Mouse (Mus musculus): ENCODE results near the gene Kdm7a.

The Kdm7a gene

DNA sequence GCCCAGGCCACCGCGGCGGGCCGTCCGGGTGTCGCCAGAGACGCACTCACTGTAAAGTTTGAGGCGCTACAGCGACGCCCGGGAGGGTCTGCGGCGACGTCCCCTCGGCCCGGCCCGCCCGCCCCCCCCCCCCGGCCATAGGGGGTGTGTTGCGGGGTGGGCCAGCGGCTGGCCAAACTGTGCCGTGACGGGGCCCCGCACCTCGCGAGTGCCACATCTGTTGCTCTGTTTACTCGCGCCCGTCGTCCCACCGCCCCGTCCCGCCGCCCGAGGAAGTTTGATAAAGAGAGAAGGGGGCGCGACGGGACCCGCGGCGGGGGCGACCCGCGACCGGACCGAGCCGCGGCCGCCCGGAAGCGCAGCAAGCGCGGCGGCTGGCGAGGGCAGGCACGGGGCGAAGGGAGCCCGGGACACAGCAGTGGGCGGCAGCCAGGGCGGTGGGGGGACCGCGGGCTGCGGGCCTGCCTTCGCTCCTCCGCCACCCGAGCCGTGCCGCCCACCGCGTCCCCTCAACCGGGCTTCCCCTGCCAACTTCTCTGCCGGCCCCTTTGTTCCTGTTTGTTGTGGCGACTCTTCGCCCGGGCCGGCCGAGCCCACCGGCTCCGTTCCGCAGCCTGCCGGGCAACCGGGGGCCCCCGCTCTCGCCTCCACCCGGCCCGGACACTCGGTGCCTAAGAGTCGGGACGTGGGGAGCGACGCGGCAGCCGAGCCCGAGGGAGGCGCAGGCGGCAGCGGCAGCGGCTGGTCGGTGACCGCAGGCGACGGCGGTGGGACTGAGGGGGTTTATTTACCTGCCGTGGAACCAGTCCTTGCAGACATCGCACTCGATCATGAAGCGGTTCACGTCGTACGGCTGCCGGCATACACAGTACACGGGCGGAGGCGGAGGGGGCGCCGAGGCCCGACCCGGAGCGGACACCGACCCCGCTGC is 674 bp downstream of the Kdm7a start:
- no peak for DNase-seq (ENCODE audit: low read depth, low spot score)

DNA sequence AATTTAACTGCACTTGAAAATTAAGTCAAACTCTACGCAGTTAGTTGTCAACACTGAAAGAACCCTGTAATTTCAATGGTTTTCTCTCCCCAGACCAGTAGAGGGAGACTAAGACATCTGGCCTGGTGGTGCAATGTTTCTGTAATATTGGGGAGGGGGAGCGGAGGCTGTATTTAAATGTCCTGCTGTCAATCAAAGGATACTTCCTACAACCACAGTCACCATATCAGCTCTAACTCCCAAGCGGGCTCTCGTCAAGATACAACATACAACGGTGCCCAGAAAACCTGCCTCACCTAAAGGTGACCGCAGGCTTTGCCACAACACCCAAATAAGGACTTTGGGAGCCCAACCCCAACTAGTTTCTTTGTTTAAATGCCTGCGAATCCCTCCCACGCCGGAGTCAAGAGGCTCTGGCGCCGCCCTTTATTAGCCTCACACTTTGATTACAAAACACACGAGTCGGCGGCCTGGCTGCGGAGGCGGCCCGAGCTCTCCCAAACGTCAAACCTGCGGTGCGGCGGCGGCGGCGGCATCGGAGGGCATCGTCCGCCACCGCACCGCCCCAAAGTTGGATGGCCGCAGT is 1.4 kb downstream of the Kdm7a start:
- DNase-seq (ENCODE audit: low read depth, low spot score): peak; percentile 93

DNA sequence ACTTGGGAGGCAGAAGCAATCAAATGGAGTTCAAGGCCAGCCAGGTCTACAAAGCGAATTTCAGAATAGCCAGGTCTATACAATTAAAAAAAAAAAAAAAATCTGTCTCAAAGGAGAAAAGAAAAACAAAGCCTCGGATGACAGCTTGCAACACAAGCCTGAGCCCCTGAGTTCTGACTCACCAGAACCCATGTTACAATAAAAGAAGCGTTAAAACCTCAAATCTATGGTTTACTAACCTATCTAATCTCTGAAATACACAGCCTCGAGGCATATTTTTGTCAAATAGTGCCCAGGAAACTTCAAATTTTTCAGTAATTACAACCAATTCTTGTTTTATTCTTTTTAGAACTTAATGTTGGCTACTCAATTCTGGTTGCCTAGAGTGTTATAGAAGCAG is 2.1 kb downstream of the Kdm7a start:
- DNase-seq (ENCODE audit: low read depth, low spot score): peak; percentile 19

DNA sequence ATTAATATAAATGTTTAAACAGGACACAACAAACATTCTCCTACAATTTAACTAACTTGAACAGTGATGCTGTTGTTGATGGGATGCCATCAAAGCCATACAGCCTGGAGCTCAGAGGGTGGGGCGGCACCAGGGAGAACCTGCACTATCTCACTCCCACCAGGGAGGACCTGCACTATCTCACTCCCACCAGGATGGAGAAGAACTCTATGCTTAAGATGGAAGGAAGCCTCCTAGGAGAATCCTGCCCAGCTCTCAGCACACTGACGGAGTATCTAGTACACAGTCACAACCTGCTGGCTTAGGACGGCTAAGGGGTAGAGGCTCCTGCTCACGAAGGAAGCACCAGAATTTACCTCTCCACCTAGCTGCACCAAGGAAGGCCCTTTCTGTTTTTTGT is 3.4 kb downstream of the Kdm7a start:
- DNase-seq (ENCODE audit: low read depth, low spot score): no peak

DNA sequence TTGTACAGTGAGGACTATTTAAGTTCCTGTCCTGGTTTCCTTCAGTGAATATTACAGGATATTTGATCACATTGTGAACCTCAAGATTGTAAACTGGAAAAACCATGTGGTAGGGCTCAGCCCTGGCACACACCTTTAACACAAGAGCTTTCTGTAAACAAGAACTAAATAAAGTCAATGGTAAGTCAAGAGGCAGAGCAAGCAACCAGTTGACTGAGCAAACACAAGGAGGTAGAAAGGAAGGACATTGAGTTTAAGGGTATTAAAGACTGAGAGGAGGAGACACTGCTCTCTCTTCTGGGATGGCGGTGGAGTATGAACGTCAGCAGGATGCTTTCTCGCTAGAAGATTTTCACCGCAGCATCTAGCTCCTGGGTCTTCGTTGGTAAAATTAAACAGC is 13.6 kb downstream of the Kdm7a start:
- DNase-seq (ENCODE audit: low read depth, low spot score): no peak

DNA sequence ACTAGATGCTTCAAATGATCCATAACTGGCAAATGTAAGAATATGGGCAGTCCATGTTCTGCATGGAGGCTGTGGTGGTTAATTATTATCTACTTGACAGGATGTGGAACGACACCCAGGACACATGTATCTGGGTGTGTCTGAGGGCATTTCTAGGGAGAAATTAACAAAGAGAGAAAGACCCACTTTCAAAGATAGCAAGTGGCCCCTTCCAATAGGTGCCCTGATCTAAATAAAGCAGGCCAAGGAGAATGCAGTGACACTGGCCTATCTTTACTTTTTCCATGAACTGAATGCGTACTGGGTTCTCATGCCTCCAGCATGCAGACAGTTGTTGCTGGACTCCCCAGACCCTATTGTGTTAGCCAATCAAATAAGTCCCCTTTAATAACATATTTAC is 15.1 kb downstream of the Kdm7a start:
- DNase-seq (ENCODE audit: low read depth, low spot score): no peak

DNA sequence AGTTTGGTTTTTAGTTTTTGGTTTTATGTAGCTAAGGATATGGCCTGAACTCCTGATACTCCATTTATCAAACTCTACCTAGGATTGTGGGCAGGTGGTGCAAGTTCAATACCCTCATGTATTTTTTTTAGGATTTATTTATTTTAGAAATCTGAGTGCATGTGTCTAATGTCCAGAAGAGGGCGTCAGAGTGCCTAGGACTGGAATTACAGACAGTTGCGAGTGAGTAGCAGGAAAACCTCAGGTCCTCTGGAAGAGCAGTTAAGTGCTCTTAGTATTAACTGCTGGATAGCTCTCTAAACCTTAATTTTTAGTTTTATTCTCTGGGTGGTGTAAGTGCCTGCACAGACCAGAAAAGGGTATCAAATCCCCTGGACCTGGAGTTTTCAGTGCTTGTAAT is 19.4 kb downstream of the Kdm7a start:
- peak; percentile 33 for DNase-seq (ENCODE audit: low read depth, low spot score)

DNA sequence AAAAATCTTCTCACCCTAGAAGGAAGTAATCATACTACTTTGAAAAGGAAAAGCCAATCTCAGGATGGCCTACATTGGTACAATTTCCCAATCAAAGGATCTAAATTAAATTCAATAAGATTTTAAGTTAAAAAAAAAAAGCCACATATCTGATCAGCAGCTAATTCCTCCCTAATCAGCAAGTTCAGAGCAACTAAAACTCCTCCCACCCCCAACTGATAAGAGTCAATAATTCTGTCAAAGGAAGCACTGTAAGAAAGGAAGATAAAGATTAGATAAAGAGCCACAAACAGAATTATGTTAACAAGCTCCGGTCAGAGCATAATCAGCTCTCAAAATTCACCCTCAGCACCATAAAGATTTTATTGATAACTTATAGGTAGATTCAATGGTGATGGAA is 37.5 kb downstream of the Kdm7a start:
- DNase-seq (ENCODE audit: low read depth, low spot score): no peak

DNA sequence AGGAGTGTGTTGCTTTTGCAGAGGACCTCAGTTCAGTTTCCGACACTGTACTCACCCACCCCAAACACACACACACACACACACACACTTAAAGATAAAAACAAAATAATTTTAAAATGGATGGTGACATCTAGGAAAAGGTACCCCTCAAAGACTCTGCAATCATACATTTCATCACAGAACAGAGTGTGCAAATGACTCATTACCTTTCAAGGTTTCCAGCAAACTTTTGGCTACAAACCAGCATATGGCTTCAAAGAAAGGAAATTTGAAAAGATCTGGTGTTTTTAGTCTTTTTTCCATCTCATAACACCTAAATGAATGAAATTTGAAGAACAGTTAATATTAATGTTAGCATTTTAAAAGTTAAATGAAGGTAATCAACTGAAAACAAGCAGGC is 41.7 kb downstream of the Kdm7a start:
- DNase-seq (ENCODE audit: low read depth, low spot score): no peak

DNA sequence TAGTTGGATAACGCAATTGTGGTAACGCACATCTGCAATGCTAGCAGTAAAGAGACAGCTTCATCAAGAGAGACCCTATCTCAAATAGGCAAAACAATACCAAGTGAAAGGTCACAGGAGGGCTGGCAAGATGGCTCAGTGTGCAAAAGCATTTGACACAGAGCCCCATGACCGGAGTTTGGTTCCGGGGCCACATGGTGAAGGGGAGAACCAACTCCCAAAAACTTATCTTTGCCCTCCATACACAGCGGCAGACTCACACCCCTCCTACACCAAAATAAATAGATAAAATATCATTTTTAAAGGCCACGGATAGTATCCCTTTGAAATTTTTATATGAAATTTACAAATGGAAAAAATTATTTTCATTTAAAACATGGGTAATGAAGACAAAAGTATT is 44.6 kb downstream of the Kdm7a start:
- DNase-seq (ENCODE audit: low read depth, low spot score): no peak

DNA sequence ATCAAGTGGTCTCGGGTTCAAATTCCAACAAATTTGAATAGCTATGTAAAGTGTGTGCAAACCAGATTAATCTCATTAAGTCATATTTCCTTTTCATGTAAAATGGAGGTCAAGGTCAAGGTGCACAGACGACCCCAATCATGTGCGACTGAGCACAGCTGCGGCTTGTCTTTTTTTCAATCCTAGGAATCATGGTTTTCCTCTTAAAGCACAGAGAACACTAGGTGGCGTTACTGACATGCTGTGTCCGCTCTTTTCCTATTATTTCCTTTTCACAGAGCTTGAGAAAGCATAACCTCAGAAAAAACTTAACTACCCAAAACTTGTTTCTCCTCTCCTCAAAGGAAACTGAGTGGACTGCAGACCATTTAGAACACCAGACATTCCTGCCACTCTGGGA is 60.5 kb downstream of the Kdm7a start:
- no peak for DNase-seq (ENCODE audit: low read depth, low spot score)

DNA sequence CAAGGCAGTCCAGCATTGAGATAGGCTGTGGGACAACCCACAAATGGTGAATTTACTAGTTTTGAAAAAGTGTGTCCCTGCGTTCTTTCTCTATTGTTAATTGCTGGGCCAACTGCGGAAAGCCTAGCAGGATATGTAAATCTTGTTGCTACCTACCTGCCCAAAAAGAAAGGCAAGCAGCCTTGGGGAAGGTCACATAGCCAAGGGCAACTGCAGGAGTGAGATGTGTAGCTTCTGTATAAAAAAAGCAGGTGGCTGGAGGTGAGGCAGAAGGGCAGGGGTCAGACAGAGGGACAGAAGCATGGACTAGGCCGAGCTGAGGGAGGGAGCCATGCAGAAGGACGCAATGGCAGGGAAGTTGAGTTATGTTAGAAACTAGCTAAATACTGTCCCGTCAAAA is 74.0 kb downstream of the Kdm7a start:
- DNase-seq (ENCODE audit: low read depth, low spot score): no peak

DNA sequence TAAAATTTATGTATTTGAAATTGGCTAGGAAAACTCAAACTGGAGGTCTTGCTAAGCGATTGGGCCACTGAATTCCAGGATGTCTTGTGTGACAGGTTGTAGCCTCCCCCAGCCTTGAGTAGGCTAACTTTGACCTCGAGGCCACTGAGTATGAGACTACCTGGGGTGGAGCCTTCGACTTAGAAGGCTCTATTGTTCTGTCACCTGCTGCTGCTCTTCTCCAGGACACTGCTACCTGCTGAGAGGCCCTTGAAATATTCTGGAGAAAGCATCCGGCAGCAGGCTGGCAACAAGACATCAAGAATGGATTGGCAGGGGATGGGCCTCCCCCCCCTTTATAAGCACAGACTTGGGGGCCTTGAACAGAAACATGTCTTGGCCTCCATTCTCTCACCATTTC is 75.1 kb downstream of the Kdm7a start:
- DNase-seq (ENCODE audit: low read depth, low spot score): no peak

DNA sequence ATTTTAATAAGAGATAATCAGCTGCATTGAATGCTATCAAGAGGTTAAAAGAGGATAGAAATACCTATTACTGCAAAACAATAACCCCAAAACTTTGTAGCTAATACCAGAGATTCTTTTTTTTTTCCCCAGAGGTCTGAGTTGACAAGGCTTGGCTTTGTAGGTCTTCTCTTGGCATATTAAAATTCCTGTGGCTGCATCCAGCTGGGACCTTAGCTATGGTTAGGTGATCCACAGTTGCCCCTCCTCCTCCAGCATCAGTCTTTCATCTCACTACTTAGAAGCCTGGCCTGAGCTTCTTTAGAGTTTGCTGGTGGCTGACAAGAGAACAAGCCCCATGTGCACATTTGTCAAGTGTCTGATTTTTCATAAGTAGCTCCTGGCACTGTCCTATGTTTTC is 81.9 kb downstream of the Kdm7a start:
- DNase-seq (ENCODE audit: low read depth, low spot score): no peak

DNA sequence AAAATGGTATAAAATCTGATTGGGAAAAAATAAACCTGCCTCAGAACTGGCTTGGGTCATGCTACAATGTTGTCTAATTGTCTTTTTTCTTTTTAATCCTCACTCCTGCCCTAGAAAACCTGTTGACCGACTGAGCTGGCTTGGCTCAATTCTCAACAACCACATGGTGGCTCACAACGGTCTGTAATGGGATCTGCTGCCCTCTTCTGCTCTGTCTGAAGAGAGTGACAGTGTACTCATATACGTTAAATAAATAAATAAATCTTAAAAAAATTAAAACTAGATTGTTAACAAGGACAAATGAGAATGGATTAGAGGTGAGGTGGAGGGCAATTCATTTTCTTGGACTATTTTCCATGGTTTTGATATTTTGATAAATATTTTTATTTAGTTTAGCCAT is 85.9 kb downstream of the Kdm7a start:
- peak; percentile 9 for DNase-seq (ENCODE audit: low read depth, low spot score)

DNA sequence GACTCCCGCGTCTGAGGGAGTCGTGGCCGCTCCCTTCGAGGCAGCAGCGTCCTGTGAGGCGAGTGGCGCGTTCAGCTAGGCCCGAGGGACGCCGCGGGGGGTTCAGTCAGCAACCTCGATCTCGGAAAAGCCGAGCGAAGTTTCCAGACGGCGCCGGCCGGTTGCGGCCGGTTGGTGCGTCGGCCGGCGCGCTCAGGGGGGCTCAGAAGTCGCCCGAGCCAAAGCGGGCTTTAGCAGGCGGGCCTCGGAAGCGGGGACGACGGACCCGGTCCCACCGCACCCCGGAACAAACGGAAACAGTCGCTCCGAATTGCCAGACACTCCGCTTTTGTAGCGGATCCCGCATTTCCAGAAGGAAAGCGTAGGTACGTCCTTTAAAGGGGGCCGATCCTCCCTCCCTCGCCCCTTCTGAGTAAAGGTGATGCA is 88.1 kb downstream of the Kdm7a start:
- no peak for DNase-seq (ENCODE audit: low read depth, low spot score)

DNA sequence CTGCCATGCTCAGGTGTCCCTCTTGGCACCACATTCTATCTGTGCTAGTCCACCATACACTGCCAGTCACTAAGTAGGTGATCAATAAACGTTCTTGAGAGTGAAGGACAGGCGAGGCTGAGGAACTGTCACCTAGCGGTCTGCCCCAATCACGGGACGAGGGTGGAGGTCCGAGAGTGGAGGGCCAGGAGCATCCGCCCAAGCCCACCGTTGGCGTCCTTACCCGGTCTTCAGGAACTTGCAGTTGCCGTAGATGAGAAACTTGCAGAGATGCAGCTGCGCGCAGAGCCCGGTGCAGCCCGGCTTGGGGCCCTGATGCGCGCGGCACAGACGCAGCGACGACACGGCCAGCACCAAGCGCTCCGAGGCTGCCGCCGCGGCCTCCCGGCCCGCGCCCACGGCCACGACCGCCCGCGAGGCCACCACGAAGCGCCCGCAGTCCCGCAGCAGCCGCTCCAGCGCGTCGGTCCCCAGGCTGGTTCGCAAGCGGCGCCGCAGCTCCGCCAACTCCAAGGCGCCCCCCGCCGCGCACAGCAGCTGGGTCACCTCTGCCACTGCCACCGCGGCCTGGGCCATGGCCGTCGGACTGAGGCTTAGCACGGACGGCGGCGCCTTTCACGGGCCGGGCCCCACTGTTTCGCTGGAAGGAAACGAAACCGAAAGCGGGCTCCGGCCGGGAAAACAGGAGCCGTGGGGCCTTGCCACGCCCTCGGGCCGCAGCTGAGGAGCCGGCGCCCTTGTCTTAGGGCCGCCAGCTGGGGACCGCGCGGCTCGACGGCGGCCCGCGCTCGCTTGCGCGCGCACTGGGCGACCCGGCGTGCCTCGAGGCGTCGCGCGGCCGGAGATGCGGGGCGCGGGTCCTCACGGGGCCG is 88.8 kb downstream of the Kdm7a start, which contains the start of gene Parp12:
Gene Parp12, minus strand, starts transcription at position 766 of the 872 bp plus-strand sequence.
- DNase-seq (ENCODE audit: low read depth, low spot score): no peak

DNA sequence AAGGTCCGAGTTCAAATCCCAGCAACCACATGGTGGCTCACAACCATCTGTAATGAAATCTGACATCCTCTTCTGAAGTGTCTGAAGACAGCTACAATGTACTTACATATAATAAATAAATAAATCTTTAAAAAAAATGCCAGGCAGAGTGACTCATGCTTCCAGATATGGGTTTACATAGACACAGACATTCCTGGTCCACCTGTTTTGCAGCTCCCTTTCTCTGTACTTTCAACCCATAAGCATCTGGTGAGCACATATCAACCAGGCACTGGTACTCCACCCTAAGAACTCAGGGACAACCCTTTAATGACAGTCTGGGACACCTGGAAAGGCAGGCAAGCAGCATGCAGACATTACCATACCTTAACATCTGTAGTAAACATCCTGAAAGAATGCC is 91.2 kb downstream of the Kdm7a start:
- no peak for DNase-seq (ENCODE audit: low read depth, low spot score)

DNA sequence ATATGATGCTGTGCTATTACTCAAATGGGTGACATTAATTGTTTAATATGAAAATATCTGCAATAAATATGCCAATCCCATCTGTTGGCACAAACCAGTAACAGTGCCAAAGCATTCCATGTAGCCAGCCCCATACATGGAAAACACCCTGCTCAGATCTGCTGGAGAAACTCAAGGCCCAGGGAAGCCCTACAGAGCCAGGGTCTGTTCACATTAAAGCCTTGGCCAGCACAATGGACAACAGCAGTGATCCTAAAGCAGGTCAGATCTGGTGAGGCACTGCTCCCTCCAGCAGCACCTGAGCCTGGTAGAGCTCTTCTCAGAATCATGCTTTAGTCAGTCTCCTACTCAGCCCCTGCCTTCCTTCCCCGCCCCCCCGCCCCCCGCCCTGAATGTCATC is 93.4 kb downstream of the Kdm7a start:
- DNase-seq (ENCODE audit: low read depth, low spot score): no peak

DNA sequence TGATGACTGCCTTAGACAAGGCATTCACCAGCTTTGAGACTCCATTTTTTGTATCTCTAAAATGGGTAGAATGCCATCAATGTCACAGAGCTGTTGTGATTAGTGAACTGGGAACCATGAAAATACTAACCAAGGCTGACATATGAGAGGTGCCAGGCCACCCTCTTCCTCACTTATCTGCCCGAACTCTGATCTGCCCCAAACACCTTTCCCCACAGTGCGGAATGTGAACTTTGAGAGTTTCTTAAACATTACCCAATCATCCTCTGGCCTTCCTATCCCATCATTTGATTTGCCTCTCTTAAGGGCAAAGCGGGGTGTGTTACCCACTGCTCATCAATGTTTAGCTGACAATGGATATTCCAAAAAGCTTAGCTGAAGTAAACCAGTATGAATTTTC is 93.9 kb downstream of the Kdm7a start:
- no peak for DNase-seq (ENCODE audit: low read depth, low spot score)

DNA sequence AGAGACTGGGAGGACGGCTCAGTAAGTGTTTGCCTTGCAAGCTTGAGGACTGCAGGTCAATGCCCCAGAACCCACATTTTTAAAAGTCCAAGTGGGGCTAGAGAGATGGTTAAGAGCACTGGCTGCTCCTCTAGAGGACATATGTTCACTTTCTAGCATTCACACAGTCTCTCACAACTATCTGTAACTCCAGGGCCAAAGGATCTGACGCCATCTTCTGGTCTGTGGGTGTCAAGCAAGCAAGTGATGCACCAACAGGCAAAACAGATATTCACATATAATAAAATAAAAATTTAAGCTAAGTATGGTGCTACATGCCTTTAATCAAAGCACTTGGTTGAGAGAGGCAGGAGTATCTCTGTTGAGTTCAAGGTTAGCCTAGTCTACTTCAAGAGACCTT is 99.8 kb downstream of the Kdm7a start:
- DNase-seq (ENCODE audit: low read depth, low spot score): peak; percentile 43

DNA sequence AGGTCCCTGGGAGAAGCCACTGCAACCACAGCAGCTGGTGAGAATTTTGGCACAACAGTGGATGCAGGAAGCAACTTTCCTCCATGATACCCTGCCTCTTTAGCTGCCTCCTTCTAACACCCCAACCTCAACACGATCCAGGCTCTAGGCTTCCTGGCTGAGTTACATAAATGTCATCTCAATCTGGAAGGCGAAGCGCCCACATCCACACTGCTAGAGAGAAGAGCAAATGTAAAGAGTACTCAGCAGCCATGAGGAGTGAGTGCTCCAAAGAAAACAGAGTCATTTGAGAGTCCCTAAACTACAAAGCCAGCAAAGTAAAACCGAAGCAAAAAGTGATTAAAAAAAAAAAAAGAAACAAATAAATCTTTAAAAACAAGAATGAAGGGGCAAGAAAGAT is 102.0 kb downstream of the Kdm7a start:
- no peak for DNase-seq (ENCODE audit: low read depth, low spot score)
